Mouse (Mus musculus) C2C12 (cell line): ENCODE data around the gene Atp10b. TPM values are rescaled to one million over a fixed set of nuclear protein-coding genes. Genes with fewer than 3 reads are reported as not detected.

Experiments
- H3K27me3 ChIP-seq: one replicate; pipeline ENCODE4 v1.6.1; 2011; ENCODE audit not compliant: control insufficient read depth, insufficient read depth, insufficient read length
- H3K36me3 ChIP-seq: one replicate; pipeline ENCODE4 v1.6.1; 2011; ENCODE audit not compliant: control insufficient read depth, insufficient read depth
- H3K4me3 ChIP-seq: one replicate; pipeline ENCODE4 v1.5.1; 2011; ENCODE audit warnings: mild to moderate bottlenecking, control low read depth; ENCODE audit not compliant: poor library complexity, insufficient read depth, severe bottlenecking
- H3K79me2 ChIP-seq: one replicate; pipeline ENCODE4 v1.6.1; 2011; ENCODE audit not compliant: control insufficient read depth, insufficient read depth
- H3K79me3 ChIP-seq: one replicate; pipeline ENCODE4 v1.6.1; 2011; ENCODE audit warnings: low read depth, control low read depth
- H3ac ChIP-seq: one replicate; pipeline ENCODE3; 2011; ENCODE audit warnings: low read depth; ENCODE audit not compliant: control insufficient read depth, insufficient read length
- CEBPB ChIP-seq: IDR thresholded peaks from one replicate; pipeline ENCODE4 v1.6.1; 2011; ENCODE audit warnings: low read depth, mild to moderate bottlenecking, control low read depth, moderate library complexity
- CTCF ChIP-seq: IDR thresholded peaks from one replicate; pipeline ENCODE4 v1.5.1; 2011; ENCODE audit not compliant: control insufficient read depth, insufficient read depth, insufficient read length
- FOSL1 ChIP-seq: IDR thresholded peaks from one replicate; pipeline ENCODE4 v1.8.0; 2011; ENCODE audit warnings: mild to moderate bottlenecking, low read length; ENCODE audit not compliant: poor library complexity, insufficient read depth, severe bottlenecking
- MAX ChIP-seq: IDR thresholded peaks from one replicate; pipeline ENCODE4 v1.6.1; 2011; ENCODE audit warnings: mild to moderate bottlenecking, control low read depth
- MYOD1 ChIP-seq: IDR thresholded peaks from one replicate; pipeline ENCODE4 v1.6.1; 2011; ENCODE audit warnings: low read depth; ENCODE audit not compliant: control insufficient read depth, insufficient read length
- MYOG ChIP-seq: IDR thresholded peaks from one replicate; pipeline ENCODE4 v1.6.1; 2011; ENCODE audit not compliant: control insufficient read depth, insufficient read length; ENCODE audit errors: extremely low read depth
- USF1 ChIP-seq: IDR thresholded peaks from one replicate; pipeline ENCODE4 v1.6.1; 2011; ENCODE audit warnings: low read depth, mild to moderate bottlenecking, control low read depth, moderate library complexity
- polyA plus RNA-seq: library from polyadenylated mRNA; unstranded; fragments of >200 nt; fragmentation: generic; extraction: Trizol; gene quantifications from one replicate; pipeline ENCODE4 v1.2.1, GENCODE M21; 2012; ENCODE audit warnings: missing spikeins

Gene Atp10b
- polyA plus RNA-seq, 1 experiment, result under 0.01 TPM

DNA sequence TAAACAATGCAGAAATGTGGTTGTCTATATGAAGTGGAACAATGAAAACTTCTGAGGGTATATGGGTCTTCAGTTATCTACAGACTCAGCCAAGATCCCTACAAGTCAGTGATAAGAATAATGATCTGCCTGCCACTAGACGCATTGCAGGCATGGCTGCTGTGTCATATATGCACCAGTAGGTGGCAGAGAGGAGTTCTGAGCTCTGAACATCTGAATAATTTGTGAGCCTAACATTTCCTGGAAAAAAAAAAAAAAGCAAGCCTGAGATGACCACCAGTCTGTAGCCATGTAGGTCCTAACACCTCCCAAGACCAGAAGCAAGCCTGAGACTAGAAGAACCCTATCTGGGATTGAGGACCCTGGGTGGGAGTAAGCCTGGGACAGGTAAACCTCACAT is 63.5 kb downstream of the Atp10b start:
- H3K79me2 ChIP-seq, result no peaks in the 10 kb centered on the region
- H3K27me3 ChIP-seq, result no peaks in the 10 kb centered on the region
- H3ac ChIP-seq, result no peak overlapping the region
- no peak for TF ChIP-seq CTCF
- TF ChIP-seq CEBPB, result no peak
- TF ChIP-seq MAX, result no peak
- no peak for TF ChIP-seq USF1
- TF ChIP-seq FOSL1, result no peak
- TF ChIP-seq MYOG, result no peak
- no peaks in the 10 kb centered on the region for H3K36me3 ChIP-seq
- no peaks in the 10 kb centered on the region for H3K79me3 ChIP-seq
- H3K4me3 ChIP-seq, result no peak overlapping the region

DNA sequence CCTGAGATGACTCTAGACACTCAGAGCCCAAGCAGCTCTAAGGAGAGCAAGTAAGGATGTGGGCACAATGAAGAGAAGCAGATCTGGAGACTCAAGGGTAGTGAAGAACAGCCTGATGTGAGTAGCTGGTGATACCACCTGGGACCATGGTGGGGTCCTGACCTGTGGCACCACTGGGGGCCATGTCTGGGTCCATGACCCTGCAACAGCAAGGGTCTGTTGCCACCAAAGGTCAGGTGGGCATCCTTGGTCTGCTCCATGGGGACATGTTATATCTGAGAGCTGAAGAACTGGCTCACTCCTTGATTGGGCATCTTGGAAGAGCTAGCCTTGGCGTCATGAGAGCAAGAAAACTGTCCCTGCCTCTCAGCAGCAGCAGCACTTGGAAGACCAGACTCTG is 64.1 kb downstream of the Atp10b start:
- Histone ChIP-seq H3K79me3 (no peaks in the 10 kb centered on the region), H3K36me3 (no peaks in the 10 kb centered on the region), H3K79me2 (no peaks in the 10 kb centered on the region), H3K4me3 (no peak overlapping the region), H3ac (no peak overlapping the region), H3K27me3 (no peaks in the 10 kb centered on the region)
- TF ChIP-seq CEBPB, result no peak
- no peak for TF ChIP-seq MYOG
- no peak for TF ChIP-seq CTCF
- no peak for TF ChIP-seq FOSL1
- no peak for TF ChIP-seq MAX
- TF ChIP-seq USF1, result no peak
- no peak for TF ChIP-seq MYOD1

DNA sequence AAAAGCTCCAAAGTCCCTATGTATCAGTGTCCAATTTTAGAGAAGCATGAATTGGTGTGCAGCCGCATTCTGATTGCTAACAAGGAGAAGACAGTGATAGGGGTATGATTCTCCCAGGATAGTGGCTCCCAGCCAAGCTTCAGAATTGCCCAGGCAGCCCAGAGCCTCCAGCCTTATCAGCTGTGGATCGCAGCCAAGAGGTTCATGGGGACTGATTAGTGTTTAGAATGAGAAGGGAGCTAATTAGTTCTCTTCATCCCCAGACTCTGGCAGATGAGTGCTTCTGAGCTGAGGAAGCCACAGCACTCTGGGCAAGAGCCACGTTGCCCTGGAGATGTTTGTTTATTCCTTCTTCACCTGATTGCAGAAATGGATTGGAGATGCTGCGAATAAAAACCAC is 67.3 kb downstream of the Atp10b start:
- H3K27me3 ChIP-seq, result no peaks in the 10 kb centered on the region

DNA sequence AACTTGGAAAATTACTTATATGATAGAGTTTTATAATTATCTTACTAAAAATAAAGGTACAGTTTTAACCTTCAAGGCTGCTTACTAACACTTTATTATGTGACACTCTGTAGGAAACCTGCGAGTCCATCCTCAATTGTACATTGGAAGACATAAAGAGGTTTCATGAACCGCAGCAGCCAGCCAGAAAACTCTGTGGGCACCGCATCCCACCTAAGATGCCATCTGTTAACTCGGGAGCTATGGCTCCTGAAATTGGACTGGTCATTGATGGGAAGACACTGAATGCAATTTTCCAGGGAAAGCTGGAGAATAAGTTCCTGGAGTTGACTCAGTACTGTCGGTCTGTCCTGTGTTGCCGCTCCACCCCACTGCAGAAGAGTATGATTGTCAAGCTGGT is 80.6 kb downstream of the Atp10b start:
- no peaks in the 10 kb centered on the region for H3K79me2 ChIP-seq
- no peaks in the 10 kb centered on the region for H3K36me3 ChIP-seq
- no peak overlapping the region for H3K4me3 ChIP-seq
- no peak overlapping the region for H3ac ChIP-seq
- TF ChIP-seq FOSL1 (no peak), CTCF (no peak), USF1 (no peak), CEBPB (no peak), MYOD1 (no peak), MYOG (no peak), MAX (no peak)
- H3K79me3 ChIP-seq, result no peaks in the 10 kb centered on the region
- no peaks in the 10 kb centered on the region for H3K27me3 ChIP-seq

More for the DNA sequence above, 67.3 kb downstream of the Atp10b start:
- TF ChIP-seq CEBPB (no peak), FOSL1 (no peak), CTCF (no peak), MAX (no peak), MYOG (no peak), MYOD1 (no peak), USF1 (no peak)
- no peaks in the 10 kb centered on the region for H3K79me2 ChIP-seq
- no peaks in the 10 kb centered on the region for H3K36me3 ChIP-seq
- no peaks in the 10 kb centered on the region for H3K79me3 ChIP-seq
- H3K4me3 ChIP-seq, result no peak overlapping the region
- no peak overlapping the region for H3ac ChIP-seq

DNA sequence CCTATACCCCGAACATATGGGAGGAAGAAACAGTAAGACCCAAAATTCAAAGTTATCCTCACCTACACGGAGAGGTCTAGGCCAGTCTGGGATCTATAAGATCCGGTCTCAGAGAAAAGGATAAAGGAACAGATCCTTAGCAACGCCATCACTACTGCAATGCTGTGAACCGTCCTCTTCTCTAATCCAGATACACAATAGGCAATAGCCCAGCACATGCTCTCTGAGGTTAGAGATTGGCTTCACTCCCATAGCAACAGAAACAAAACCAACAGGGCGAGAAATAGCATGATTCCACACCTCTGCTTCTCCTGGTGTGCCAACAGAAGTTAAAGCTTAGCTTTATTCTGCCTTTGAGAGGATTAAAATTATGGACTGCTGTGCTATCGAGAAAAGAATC is 82.4 kb downstream of the Atp10b start:
- Histone ChIP-seq H3K27me3 (no peaks in the 10 kb centered on the region), H3ac (no peak overlapping the region), H3K36me3 (no peaks in the 10 kb centered on the region), H3K4me3 (no peak overlapping the region), H3K79me2 (no peaks in the 10 kb centered on the region), H3K79me3 (no peaks in the 10 kb centered on the region)
- TF ChIP-seq FOSL1 (no peak), CTCF (no peak), MAX (no peak), CEBPB (no peak), MYOD1 (no peak), MYOG (no peak), USF1 (no peak)

DNA sequence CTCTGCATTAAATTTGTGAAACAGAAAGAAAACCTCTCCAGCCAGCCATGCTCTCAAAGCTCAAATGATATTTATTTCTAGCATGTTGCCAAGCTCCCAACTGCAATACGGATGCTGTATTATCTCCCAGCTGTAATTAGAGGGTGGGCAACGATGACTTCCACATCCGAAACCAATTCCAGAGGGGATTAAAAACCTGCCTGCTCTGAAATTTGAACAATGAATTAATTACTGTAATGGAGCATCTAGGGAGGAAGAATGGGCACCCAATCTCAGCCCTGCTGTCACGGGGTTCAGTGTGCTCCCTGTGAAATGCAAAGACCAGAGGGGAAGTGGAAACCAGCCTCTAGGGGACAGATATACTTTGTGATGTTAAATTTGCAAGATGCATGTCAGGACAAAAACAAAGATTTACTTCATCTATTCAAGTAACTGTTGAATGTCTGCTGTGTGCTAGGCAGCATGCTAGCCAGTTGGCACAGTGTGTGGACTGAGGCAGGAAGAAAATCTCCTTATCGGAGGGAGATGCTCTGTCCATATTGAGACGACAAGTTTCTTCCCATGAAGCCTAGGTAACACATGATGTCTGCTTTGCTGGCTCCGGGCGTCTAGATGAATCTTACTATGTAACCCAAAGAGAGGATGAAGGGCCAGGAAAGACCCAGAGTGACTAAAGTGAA is 86.8 kb downstream of the Atp10b start:
- Histone ChIP-seq H3K36me3 (no peaks in the 10 kb centered on the region), H3K79me3 (no peaks in the 10 kb centered on the region), H3K27me3 (no peaks in the 10 kb centered on the region), H3K4me3 (no peak overlapping the region), H3ac (no peak overlapping the region), H3K79me2 (no peaks in the 10 kb centered on the region)
- TF ChIP-seq USF1 (no peak), CEBPB (no peak), FOSL1 (no peak), MYOG (no peak), MYOD1 (no peak), MAX (no peak), CTCF (no peak)
